Mouse (Mus musculus) heart, embryonic 11.5 days (tissue): Measurements from ENCODE around the gene Stim2. TPM values are rescaled to one million over a fixed set of nuclear protein-coding genes. Genes with fewer than 3 reads are reported as not detected.

Experiments used
- ATAC-seq: fragments of 200-750 bp; cut with Nextera tagmentation; replicated peaks from 2 replicates; pipeline ENCODE4 v1.8.0; 2017; ENCODE audit warnings: moderate library complexity; ENCODE audit not compliant: insufficient number of reproducible peaks, low FRiP score, low TSS enrichment
- H3K27ac ChIP-seq: fragments of 300-500 bp; sonication (generic); 2 replicates; pipeline ENCODE4 v1.5.1; 2014; ENCODE audit warnings: mild to moderate bottlenecking, low read depth, low read length
- H3K27me3 ChIP-seq: fragments of 300-500 bp; sonication (generic); 2 replicates; pipeline ENCODE4 v1.6.1; 2014; ENCODE audit warnings: mild to moderate bottlenecking, low read length, mixed read lengths; ENCODE audit not compliant: control insufficient read depth, insufficient read depth
- H3K36me3 ChIP-seq: fragments of 300-500 bp; sonication (generic); 2 replicates; pipeline ENCODE4 v1.6.1; 2014; ENCODE audit warnings: mild to moderate bottlenecking, low read length, moderate library complexity, mixed read lengths; ENCODE audit not compliant: control insufficient read depth, insufficient read depth
- H3K4me1 ChIP-seq: fragments of 300-500 bp; sonication (generic); 2 replicates; pipeline ENCODE4 v1.6.1; 2014; ENCODE audit warnings: low read length; ENCODE audit not compliant: control insufficient read depth, insufficient read depth
- H3K4me2 ChIP-seq: fragments of 300-500 bp; sonication (generic); 2 replicates; pipeline ENCODE4 v1.6.1; 2014; ENCODE audit warnings: mild to moderate bottlenecking, moderate library complexity
- H3K4me3 ChIP-seq: fragments of 300-500 bp; sonication (generic); 2 replicates; pipeline ENCODE4 v1.5.1; 2014; ENCODE audit warnings: low read depth, low read length
- H3K9ac ChIP-seq: fragments of 300-500 bp; sonication (generic); 2 replicates; pipeline ENCODE4 v1.6.1; 2014; ENCODE audit warnings: mild to moderate bottlenecking, low read depth, low read length, moderate library complexity
- H3K9me3 ChIP-seq: fragments of 300-500 bp; sonication (generic); replicated peaks from 2 replicates; pipeline ENCODE4 v1.6.1; 2016; ENCODE audit warnings: low read length; ENCODE audit not compliant: control insufficient read depth
- WGBS: fragments of 180-500 bp; shearing (Covaris S2); extraction: QIAGEN DNeasy Blood & Tissue Kit; methylation state at CpG from one replicate; pipeline ENCODE4 v1.1.7; 2014; ENCODE audit not compliant: insufficient replicate concordance; 5-methylcytosine and 5-hydroxymethylcytosine counted together
- polyA plus RNA-seq: library from polyadenylated mRNA; unstranded; fragments of >200 nt; fragmentation: Nextera tagmentation; extraction: Ambion mirVana; gene quantifications from 2 replicates; pipeline ENCODE4 v1.2.1, GENCODE M21; 2014

Stim2 gene
- polyA plus RNA-seq, 1 experiment from 2014 or later: 9.9 TPM

GRCm38 (mm10) chr5:54018856-54019255 is 20.6 kb downstream of the Stim2 start:
- no peak overlapping the region for H3K27ac ChIP-seq
- no peaks in the 10 kb centered on the region for H3K36me3 ChIP-seq
- H3K27me3 ChIP-seq: no peaks in the 10 kb centered on the region
- 84% methylated on average over 2 of the region's 2 CpGs for WGBS
- no peaks in the 10 kb centered on the region for H3K9me3 ChIP-seq
- H3K4me3 ChIP-seq: no peak overlapping the region
- H3K4me2 ChIP-seq: no peak overlapping the region
- no peak overlapping the region for H3K9ac ChIP-seq
- H3K4me1 ChIP-seq: no peaks in the 10 kb centered on the region
- ATAC-seq: no peak

DNA sequence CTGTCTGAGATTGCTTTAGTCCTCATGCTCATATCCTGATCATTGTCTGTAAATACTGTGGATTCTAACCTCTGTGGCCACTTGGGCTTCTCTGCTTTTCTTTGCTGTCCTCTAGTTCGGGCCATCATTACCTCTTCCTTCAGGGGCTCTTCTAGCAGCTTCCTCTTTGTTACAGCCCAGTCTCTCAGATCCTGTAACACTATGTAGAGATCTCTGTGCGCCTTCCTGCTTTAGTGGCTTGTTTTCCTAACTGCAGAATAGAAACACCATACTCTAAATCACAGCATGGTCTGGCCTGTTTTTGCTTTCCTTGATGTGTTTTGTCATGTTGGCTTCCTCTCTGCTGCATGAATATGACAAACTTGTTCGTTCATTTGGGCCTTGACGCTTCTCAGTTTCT is 21.2 kb downstream of the Stim2 start:
- 69% methylated on average over 4 of the region's 4 CpGs for WGBS
- no peak overlapping the region for H3K4me3 ChIP-seq
- H3K36me3 ChIP-seq: no peaks in the 10 kb centered on the region
- H3K4me1 ChIP-seq: no peaks in the 10 kb centered on the region
- H3K4me2 ChIP-seq: no peak overlapping the region
- H3K27ac ChIP-seq: no peak overlapping the region
- H3K9me3 ChIP-seq: no peaks in the 10 kb centered on the region
- ATAC-seq: no peak
- H3K27me3 ChIP-seq: no peaks in the 10 kb centered on the region
- H3K9ac ChIP-seq: no peak overlapping the region

DNA sequence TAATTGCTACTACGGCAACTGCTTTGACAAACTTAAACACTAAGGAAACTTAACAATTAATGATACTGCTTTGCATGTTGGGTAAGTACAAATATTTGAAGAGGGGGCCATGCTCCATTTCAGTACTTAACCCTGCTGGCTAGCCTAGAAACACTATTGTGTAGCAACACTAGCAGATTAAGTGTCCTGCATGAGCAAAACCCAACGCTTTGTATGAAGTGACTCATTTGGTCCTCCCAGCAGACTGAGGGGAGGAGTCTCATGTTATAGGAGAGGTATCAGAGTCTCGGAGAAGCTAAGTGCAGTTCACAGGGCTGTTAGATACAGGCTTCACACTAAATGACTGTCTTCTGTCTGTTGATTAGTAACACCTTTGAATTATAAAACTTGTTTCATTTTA is 26.3 kb downstream of the Stim2 start:
- Histone ChIP-seq H3K4me1 (no peaks in the 10 kb centered on the region), H3K36me3 (no peaks in the 10 kb centered on the region), H3K4me2 (no peak overlapping the region), H3K9ac (no peak overlapping the region), H3K9me3 (no peaks in the 10 kb centered on the region), H3K27ac (no peak overlapping the region), H3K27me3 (no peaks in the 10 kb centered on the region), H3K4me3 (no peak overlapping the region)
- 65% methylated on average over 3 of the region's 3 CpGs for WGBS
- ATAC-seq: no peak

- Histone ChIP-seq H3K4me3 (no peak overlapping the region), H3K4me1 (no peaks in the 10 kb centered on the region), H3K9me3 (no peaks in the 10 kb centered on the region), H3K9ac (no peak overlapping the region), H3K4me2 (no peak overlapping the region), H3K36me3 (no peaks in the 10 kb centered on the region), H3K27ac (no peak overlapping the region), H3K27me3 (no peaks in the 10 kb centered on the region)
- WGBS: 98% methylated on average over 2 of the region's 2 CpGs
- no peak for ATAC-seq
These were observed 27.3 kb downstream of the Stim2 start for GRCm38 (mm10) chr5:54025630-54026029.

- 84% methylated on average over 5 of the region's 5 CpGs for WGBS
- no peaks in the 10 kb centered on the region for H3K27me3 ChIP-seq
- H3K9me3 ChIP-seq: no peaks in the 10 kb centered on the region
- no peak overlapping the region for H3K4me2 ChIP-seq
- H3K27ac ChIP-seq: no peak overlapping the region
- H3K9ac ChIP-seq: no peak overlapping the region
- no peak for ATAC-seq
- H3K4me3 ChIP-seq: no peak overlapping the region
- H3K4me1 ChIP-seq: peaks cover 7% of the 10 kb centered on the region
- no peaks in the 10 kb centered on the region for H3K36me3 ChIP-seq
These were observed 34.9 kb downstream of the Stim2 start for GRCm38 (mm10) chr5:54033217-54033616.

DNA sequence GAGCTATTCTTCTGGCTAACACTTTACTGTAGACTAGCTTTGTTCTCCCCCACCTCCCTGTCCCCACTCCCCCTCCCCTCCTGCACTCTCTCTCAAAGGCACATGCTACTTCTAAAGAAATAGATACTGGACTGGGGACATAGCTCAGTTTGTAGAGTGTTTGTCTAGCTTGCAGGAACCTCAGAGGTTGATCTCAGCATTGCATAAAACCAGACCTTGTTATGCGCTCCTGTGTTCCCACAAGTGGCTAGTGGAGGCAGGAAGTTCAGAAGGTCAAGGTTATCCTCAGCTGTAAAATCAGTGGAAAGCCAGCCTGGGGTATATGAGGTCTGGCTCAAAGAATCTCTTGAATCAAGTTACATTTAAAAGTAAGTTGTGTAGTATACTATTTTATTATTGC is 36.4 kb downstream of the Stim2 start:
- peak overlapping the region; percentile 3; the same call in 1 of the 2 replicates for H3K27ac ChIP-seq
- no peak overlapping the region for H3K4me3 ChIP-seq
- 37% methylated on average over 1 of the region's 1 CpGs for WGBS
- no peaks in the 10 kb centered on the region for H3K9me3 ChIP-seq
- no peaks in the 10 kb centered on the region for H3K27me3 ChIP-seq
- no peak for ATAC-seq
- H3K4me2 ChIP-seq: no peak overlapping the region
- peaks cover 7% of the 10 kb centered on the region for H3K4me1 ChIP-seq
- H3K9ac ChIP-seq: no peak overlapping the region
- no peaks in the 10 kb centered on the region for H3K36me3 ChIP-seq

- Histone ChIP-seq H3K9ac (no peak overlapping the region), H3K4me2 (no peak overlapping the region), H3K4me3 (no peak overlapping the region), H3K27ac (no peak overlapping the region), H3K27me3 (no peaks in the 10 kb centered on the region), H3K36me3 (no peaks in the 10 kb centered on the region), H3K9me3 (no peaks in the 10 kb centered on the region), H3K4me1 (peaks cover 17% of the 10 kb centered on the region)
- 73% methylated on average over 4 of the region's 4 CpGs for WGBS
- no peak for ATAC-seq
These were observed 40.3 kb downstream of the Stim2 start for GRCm38 (mm10) chr5:54038615-54039014.

DNA sequence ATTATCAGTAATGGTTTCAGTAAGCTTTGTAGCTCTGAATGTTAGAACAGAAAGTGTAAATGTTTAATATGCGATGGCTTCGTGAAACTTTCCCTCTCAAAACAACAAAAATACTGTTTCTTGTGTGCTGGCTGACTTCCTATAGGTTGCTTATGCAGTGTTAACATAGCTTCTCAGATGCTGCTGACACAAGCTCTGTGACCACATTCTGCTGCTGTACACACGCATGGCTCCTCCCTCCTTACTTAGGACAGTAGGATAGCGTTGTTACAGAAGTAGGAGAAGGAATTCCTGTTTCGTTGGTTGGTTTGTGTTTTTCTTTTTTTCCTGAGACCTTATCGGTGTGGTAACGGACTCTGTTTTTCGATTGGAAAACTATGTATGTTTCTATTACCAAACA is 42.2 kb downstream of the Stim2 start:
- ATAC-seq: no peak
- 79% methylated on average over 8 of the region's 8 CpGs for WGBS
- no peaks in the 10 kb centered on the region for H3K36me3 ChIP-seq

GRCm38 (mm10) chr5:54042013-54042412 is 43.7 kb downstream of the Stim2 start:
- whole genome bisulfite sequencing: 90% methylated on average over 7 of the region's 7 CpGs

More for the DNA sequence above, 42.2 kb downstream of the Stim2 start:
- H3K4me1 ChIP-seq: peaks cover 10% of the 10 kb centered on the region
- H3K4me3 ChIP-seq: no peak overlapping the region
- H3K9me3 ChIP-seq: no peaks in the 10 kb centered on the region
- no peak overlapping the region for H3K9ac ChIP-seq
- no peaks in the 10 kb centered on the region for H3K27me3 ChIP-seq
- no peak overlapping the region for H3K27ac ChIP-seq
- H3K4me2 ChIP-seq: no peak overlapping the region

More at GRCm38 (mm10) chr5:54042013-54042412, 43.7 kb downstream of the Stim2 start:
- Histone ChIP-seq H3K36me3 (no peaks in the 10 kb centered on the region), H3K9ac (no peak overlapping the region), H3K4me1 (peaks cover 13% of the 10 kb centered on the region), H3K4me2 (no peak overlapping the region), H3K27ac (no peak overlapping the region), H3K9me3 (no peaks in the 10 kb centered on the region), H3K4me3 (no peak overlapping the region), H3K27me3 (no peaks in the 10 kb centered on the region)
- no peak for ATAC-seq
